Mouse (Mus musculus): ENCODE results near the gene Nrk. TPM values are rescaled to one million over a fixed set of nuclear protein-coding genes. Genes with fewer than 3 reads are reported as not detected.

Nrk gene
- total RNA-seq (2022): under 1 TPM; 0.18 to 0.56 (median 0.24) TPM

DNA sequence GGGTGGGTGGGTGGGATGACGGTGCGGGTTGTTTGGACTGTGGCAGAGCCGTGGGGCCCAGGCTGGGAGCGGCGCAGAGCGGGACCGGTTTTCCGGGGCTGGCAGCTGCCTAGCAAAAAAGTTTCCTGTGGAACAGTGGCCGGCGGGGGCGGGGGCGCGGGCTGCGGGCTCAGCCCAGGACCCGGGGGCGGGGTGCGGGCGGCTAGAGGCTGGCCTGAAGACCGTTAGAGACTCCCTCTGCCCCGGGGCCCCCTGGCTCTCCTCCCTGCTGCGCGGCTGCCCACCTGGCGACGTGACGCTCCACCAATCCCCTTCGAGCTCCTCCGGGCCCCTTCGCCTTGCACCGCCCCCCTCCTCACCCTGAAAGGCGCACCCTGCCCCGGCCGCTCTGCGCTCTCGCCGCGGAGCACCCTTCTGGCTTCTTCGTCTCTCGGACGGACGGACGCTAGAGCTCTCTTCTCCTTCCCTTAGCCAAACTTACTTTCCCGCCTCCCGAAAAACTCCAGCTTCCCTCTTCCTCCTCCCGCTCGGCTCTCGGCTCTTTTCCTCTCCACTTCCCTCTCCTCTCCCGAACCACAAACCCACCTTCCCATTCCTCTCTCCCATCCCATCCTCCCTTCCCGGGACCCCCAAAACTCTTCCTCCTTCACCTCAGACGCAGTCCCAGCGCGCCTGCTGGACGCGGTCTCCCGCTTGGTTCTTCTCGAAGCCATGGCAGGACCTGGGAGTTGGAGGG is at the start of gene Nrk:
Nrk (plus strand) TSS at position 390 of the 736 bp plus-strand sequence.
- DNase-seq: no peak

DNA sequence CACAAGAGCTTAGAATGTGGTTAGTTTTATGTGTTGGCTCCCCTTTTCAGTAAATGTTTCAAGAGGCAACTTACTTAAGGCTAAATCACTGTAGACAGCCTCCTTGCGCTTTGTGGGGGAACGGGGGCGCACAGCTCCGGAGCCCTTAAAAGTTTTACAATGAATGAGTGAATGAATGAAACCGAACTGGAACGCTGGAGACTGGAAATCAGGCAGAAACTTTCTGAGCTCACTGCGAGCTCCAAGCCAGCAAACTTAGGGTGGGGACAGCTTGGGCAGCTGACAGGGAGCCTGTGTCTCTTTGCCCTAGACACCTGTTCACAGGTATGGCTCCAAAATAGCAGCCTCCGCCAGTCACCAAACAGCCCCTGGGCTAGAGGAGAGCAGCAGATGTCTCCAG is 864 bp upstream of the Nrk start:
- DNase-seq: no peak

DNA sequence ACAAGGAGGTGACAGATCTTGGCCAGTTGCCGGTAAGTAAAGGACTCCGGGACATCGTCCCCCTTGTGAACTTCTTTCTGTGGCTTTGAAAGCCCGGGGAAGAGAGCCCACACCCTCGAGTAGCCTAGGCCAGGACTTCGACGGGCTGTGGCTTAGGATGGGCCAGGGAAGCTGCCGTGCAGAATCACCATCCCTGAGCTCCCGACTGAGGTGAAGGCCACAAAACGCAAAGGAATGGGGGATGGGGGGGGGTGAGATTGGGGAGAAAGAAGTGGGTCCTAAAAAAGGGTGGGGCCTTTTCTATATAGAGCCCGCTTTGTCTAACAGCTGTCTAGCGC is 516 bp downstream of the Nrk start:
- no peak for DNase-seq

DNA sequence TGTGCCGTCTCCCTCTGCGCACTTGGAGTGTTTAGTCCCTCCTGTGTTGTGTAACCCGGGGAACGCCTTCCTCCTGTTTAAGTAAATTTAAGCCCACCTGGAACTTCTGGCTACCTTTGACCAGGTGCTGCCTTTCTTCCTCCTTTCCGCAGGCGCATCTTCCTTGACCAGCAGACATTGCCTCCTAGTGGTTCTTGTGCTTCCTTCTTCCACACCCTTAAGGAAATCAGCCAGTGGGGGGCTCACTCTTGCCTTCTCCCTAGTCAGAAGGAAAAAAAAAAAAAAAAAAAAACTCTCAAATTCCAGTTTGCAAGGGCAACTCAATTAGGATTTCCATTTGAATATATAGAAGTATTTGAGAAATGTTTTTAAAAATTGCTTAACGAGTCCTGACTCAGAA is 4.8 kb downstream of the Nrk start:
- no peak for DNase-seq

DNA sequence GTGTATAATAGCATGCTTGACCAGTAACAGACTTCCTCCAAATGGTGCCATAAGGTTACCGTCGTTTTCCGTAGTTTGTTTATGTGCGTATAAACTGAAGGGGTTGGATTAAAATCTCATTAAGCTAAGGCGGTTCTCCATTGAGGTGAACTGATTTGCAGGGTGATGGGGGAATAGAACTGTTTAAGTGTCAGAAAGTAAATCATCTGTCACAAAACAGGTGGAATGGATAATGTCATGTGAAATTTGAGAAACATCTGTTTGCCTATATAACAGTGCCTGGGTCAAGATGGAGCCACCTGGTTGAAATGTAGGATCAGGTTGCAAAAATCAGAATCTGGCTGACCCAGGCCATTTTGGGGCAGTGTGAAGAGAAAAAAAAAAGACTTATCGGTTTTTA is 29.7 kb downstream of the Nrk start:
- no peak for DNase-seq

DNA sequence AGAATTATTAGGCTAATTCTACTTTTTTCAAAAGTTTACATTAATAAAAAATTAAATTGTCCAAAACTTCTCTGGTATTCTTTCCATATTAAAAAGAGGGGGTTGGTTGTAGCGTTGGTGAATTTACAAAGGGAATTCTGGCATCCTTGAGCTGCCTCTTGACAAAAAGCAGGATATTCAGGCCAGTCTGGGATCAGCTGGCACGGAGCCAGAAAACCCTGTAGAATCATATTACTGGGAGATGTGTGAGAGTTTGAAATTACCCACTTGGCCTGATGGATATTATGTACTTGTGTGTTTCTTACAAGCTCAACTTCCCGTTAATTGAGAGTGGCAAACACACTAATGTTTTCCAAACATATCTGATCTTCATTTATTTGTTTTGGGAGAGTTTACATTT is 46.5 kb downstream of the Nrk start:
- DNase-seq: no peak

DNA sequence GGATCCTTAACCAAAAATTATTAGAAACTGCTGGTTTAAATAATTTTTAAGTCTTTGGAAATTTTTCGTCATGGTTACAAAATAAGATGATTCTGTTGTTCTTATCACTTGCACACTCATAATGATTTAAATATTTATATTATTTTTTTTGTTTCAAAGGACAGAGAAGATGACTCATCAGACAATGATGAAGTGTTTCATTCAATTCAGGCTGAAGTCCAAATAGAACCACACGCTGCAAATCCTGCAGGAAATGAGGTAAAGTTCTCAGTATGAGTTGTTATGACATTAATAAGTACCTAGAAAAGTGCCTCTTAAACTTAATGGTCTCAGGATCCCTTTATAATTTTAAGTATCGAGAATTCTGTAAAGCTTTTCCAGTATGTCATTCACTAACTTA is 64.3 kb downstream of the Nrk start:
- no peak for DNase-seq

DNA sequence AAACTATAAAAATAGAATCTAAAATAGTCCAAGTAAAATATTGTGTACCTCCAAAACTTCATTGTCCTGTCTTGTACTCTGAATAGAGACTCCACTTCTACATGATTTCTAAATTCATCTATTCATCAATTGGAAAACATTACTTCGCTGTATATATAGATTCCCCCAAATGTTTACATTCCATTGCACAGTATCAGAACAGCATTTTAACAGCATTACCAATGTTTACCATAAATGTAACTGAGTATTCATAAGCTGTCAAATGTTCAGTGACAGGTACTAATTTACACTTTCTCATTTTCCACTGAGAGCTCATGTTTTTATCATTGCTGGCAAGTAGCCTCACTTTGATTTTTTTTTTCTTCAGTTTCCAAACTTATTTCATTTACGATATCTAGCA is 65.0 kb downstream of the Nrk start:
- DNase-seq: no peak

DNA sequence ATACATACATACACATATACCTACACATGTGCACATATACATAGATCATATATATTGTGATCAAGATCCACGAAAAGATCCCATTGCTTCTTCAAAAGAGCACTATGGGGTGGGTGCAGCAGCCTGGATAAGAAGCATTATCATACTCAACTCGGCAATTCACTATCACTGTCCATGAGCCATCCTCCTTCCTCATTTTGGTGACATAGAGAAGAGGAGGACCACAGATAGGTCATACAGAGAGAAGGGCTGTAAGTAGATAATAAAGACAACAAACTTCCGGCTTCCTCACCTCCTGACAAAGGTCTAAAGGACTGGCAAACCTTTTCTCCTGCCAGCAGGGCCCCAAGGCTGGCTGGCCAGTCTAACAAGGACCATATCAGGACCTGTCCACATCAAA is 100.3 kb downstream of the Nrk start:
- DNase-seq: no peak

DNA sequence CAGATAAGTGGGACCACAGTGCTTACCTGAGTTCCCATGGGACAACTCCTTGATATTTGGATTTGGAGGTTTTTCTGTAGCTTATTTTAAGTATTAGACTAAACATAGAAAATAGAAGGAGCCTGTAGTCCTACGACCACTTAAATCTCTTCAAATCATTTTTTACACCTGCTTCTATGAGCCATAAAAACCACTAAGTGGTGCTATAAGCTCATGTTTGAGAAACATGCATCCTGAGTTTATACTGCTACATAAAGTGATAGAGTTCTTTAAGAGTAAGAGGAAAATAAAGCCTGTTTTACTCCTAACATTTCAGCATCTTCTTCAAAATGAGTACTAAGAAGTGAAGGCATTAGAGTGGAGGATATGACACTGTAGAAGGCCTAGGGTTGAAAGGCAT is 102.3 kb downstream of the Nrk start:
- no peak for DNase-seq

DNA sequence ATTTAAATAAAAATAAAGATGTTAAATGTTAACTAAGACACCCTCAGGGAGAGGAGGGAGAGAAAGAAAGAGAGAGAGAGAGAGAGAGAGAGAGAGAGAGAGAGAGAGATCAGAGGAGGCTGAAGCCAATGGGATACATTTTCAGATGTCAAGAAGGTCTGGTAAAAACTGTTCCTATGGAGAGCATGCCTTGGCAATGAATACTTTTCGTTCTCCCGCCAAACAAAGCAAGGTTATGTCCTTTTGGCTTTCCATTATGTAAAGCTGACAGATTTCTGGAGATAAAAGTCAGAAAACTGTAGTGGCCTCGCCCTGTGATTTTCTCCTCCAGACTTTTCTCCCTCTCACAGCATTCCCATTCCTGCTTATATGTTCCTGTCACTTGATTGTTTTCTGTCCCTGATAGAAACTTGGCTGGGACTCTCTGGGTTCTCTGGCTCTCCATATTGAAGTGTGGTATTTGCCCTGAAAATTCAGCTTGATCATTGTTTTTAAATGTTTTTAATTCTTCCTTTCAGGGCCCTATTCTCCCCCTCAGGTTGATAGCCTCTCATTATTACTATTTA is 112.4 kb downstream of the Nrk start:
- DNase-seq: no peak

DNA sequence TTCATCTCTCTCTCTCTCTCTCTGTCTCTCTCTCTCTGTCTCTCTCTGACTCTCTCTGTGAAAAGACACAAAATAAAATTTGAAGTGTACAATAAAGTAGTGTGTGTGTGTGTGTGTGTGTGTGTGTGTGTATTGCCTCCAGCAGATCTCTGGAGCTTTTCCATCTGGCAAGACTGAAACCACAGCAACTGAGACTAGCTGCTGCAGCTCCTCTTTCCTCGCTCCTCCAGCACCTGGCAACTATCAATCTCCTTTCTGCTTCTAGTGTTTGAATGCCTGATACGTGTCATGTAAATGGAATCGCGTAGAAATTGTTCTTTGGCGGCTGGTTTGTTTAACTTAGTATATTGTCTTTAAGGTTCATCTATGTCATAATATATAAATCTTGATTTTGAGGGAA is 113.1 kb downstream of the Nrk start:
- DNase-seq: no peak

DNA sequence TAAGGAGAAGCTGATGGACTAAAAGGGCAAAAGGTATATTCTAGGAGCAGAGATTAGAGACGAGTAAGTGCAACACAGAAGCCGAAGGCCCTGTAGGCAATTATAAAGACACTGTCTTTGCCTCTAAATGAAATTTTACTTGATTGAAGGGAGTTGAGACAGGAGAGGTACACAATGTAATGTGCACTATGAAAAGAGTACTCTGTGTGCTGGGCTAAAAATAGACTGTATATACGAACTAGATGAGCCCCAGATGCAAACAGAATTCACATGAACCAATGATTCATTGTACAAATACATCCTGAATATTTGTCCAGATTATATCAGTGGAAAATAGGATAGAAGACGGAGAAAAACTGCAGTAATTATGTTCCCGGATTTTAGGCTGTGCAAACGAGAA is 113.7 kb downstream of the Nrk start:
- no peak for DNase-seq

DNA sequence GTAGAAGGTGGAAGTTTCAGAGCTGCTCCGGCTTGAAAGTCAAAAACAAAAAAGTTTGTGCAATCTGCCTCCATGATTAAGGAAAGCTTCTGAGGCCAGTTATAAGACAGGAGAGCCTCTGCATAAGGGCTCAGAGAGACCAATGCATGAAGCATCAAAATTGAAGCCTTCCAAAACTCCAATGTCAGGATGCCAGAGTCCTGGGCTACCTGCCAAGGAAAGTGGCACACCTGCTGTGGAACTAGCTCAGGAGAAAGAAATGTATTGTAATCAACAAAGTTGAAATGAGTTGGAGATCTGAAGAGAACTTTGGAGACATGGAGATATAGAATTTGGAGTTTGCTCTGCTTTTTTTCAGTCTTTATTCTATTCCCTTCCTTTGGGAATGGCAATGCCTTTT is 123.4 kb downstream of the Nrk start:
- DNase-seq: no peak

DNA sequence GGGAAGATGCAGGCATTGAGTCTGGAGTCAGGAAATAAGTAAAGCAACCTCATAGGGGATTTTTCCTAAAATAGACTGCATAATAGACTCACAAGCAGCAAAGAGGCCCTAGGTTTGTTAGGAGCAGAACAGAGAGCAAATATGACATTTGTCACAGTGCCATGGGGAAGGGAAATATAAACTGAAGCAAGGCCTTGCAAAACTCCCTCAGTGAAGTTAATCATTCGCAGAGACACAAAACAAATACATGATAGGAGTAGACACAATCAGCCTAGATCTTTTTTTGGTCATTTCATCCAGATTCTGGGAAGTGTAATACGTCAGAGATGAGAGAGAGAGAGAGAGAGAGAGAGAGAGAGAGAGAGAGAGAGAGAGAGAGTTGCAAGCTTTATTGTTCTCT is 125.1 kb downstream of the Nrk start:
- no peak for DNase-seq

DNA sequence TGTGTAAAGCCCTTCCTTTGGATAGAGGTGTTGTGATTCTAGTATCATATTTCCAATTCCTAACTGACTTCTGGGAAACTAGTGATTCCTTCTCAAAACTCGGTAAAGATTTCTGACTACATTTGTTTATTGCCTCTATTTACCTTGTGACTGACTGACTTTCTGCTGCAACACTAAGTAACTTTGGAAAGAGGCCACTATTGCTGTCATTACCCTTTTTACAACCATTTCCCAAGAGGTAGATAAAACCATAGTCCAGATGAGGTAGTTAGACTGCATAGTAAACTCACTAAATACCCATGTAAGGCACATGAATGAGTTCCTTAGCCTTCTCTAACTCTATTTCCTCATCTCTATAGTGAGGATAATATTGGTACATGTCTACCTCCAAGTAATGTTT is 126.9 kb downstream of the Nrk start:
- no peak for DNase-seq

DNA sequence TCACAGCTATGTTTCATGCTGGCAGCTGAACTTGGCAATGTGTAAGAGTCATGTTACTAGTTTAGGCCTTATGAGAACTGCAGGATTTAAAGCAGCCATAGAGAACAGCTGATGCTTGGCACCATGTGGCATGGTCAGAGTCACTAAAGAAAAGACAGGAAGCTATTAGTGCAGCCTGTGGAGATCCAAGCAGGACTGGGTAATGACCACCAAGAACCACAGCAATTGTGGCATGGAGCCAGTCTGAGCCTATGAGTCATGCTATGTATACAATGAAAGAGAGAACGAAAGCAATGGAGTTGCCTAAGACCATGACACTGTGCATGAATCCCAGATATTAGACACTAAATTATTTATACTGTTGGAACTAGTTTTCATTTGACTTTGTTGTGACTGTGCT is 137.7 kb downstream of the Nrk start:
- DNase-seq: no peak

DNA sequence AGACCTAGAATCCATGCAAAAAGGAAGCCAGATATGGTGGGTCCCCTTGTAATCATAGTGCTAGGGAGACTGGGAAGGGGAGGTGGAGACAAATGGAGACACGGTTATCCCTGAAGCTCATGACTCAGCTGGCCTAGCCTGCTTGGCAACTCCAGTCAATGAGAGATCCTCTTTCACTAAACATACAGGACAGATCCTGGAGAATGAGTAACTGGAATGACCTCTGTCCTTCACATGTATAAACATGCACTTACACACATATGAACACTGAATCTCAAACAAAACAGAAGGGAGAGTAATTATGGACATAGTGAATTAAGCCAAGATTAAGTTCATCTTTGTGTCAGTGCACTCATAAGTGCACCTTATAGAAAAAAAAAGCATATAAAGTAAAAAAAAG is 138.9 kb downstream of the Nrk start:
- no peak for DNase-seq

Other genes starting within 250 kb of the Nrk start
- not detected for gene Serpina7, start 170.8 kb downstream of the Nrk start, total RNA-seq (2022)
- not detected for gene 4930513O06Rik, start 171.8 kb downstream of the Nrk start, total RNA-seq (2022)